Mouse (Mus musculus): ENCODE data around the gene Ggps1. TPM values are rescaled to one million over a fixed set of nuclear protein-coding genes. Genes with fewer than 3 reads are reported as not detected.
"Not testable (repeated sequence)": the region's sequence is repeated elsewhere in the genome, so short reads cannot be mapped to it uniquely, and the experiment has no call there.

The Ggps1 gene
- polyA plus RNA-seq, 1 experiment from 2014 or later = 50.2 TPM

DNA sequence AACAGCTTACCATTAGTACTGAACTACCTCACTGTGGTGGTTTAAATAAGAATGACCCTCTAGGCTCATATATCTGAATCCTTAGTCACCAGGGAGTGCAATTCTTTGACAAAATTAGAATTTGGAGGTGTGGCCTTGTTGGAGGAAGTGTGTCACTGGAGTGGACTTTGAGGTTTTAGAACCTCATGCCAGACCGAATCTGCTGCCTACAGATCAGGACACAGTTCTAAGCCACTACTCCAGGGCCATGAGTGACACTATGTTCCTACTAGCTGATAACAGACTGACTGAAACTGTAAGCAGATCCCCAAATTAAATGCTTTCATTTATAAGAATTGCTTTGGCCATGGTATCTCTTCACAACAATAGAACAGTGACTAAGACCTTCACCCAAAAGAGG is 13.4 kb downstream of the Ggps1 start:
- no peak overlapping the region for H3K4me2 ChIP-seq (ENCODE audit: low read depth, low read length)
- no peak overlapping the region for H3K4me3 ChIP-seq (ENCODE audit: low read depth, low read length)
- H3K9me3 ChIP-seq (ENCODE audit: control insufficient read depth, low read length) = no peaks in the 10 kb centered on the region
- no peak overlapping the region for H3K27ac ChIP-seq (replicated peaks; ENCODE audit: low read depth, low read length)
- H3K27me3 ChIP-seq (replicated peaks; ENCODE audit: control insufficient read depth, insufficient read depth, low read length) = no peaks in the 10 kb centered on the region
- no peak overlapping the region for H3K9ac ChIP-seq (ENCODE audit: low read depth, low read length)
- no peak for ATAC-seq (ENCODE audit: low read depth)
- H3K36me3 ChIP-seq (ENCODE audit: control insufficient read depth, insufficient read depth, low read length) = peaks cover 71% of the 10 kb centered on the region
- no peak for DNase-seq (ENCODE audit: low spot score)
- WGBS = 100% methylated on average over 1 of the region's 1 CpGs
- no peaks in the 10 kb centered on the region for H3K4me1 ChIP-seq (ENCODE audit: control insufficient read depth, insufficient read depth, low read length)

DNA sequence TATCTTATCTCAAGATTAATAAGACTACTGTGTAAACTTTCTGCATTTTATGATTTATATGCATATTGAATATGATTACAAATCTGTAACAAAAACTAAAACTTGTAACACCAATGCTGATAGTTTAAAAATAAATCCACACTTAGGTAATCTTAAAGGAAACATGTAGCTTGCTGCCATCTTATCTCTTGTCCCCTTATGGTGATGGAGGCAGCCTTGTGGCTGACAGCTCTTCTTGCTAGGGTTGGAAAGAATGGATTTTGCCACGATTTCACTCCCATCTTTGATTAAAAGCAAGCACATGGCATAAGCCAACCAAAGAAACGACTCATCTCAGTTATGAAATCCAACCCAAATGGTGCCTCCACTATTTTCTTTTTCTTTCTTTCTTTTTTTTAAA is 18.8 kb downstream of the Ggps1 start:
- H3K27me3 ChIP-seq (replicated peaks; ENCODE audit: control insufficient read depth, insufficient read depth, low read length) = no peaks in the 10 kb centered on the region
- ATAC-seq (ENCODE audit: low read depth) (no peak), DNase-seq (ENCODE audit: low spot score) (no peak)
- H3K9me3 ChIP-seq (ENCODE audit: control insufficient read depth, low read length) = no peaks in the 10 kb centered on the region
- no peak overlapping the region for H3K4me3 ChIP-seq (ENCODE audit: low read depth, low read length)
- no peak overlapping the region for H3K4me2 ChIP-seq (ENCODE audit: low read depth, low read length)
- H3K4me1 ChIP-seq (ENCODE audit: control insufficient read depth, insufficient read depth, low read length) = peaks cover 5% of the 10 kb centered on the region; the same call in 1 of the 2 replicates
- peaks cover 22% of the 10 kb centered on the region for H3K36me3 ChIP-seq (ENCODE audit: control insufficient read depth, insufficient read depth, low read length)
- WGBS = 81% methylated on average over 2 of the region's 2 CpGs
- H3K27ac ChIP-seq (replicated peaks; ENCODE audit: low read depth, low read length) = no peak overlapping the region
- H3K9ac ChIP-seq (ENCODE audit: low read depth, low read length) = no peak overlapping the region

- ATAC-seq (ENCODE audit: low read depth) (no peak), DNase-seq (ENCODE audit: low spot score) (no peak)
- no peak overlapping the region for H3K9ac ChIP-seq (ENCODE audit: low read depth, low read length)
- H3K4me3 ChIP-seq (ENCODE audit: low read depth, low read length) = no peak overlapping the region
- H3K4me2 ChIP-seq (ENCODE audit: low read depth, low read length) = no peak overlapping the region
- H3K9me3 ChIP-seq (ENCODE audit: control insufficient read depth, low read length) = no peaks in the 10 kb centered on the region
- H3K27me3 ChIP-seq (replicated peaks; ENCODE audit: control insufficient read depth, insufficient read depth, low read length) = no peaks in the 10 kb centered on the region
- H3K36me3 ChIP-seq (ENCODE audit: control insufficient read depth, insufficient read depth, low read length) = peaks cover 15% of the 10 kb centered on the region
- no peak overlapping the region for H3K27ac ChIP-seq (replicated peaks; ENCODE audit: low read depth, low read length)
- H3K4me1 ChIP-seq (ENCODE audit: control insufficient read depth, insufficient read depth, low read length) = peaks cover 6% of the 10 kb centered on the region; the same call in 1 of the 2 replicates
Observed at GRCm38 (mm10) chr13:14043851-14044250, 19.4 kb downstream of the Ggps1 start.

DNA sequence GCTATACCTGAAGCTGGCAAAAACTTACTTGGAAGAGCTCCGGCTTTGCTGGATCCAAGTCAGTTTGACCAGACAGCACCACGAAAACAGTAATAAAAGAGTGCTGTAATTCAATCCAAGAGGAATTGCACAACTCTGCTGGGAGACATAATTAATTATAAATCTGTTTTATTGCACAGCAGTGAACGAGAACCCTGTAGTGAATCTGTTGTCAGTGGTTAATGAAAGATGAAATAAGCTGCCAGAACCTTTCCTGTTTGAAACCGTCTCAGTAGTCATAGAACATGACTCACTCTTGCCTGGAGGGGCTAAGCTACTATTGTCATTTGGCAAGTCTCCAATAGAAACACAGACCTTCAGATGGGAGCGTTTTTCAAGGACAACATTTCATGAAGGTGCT is 23.1 kb downstream of the Ggps1 start:
- no peaks in the 10 kb centered on the region for H3K27me3 ChIP-seq (replicated peaks; ENCODE audit: control insufficient read depth, insufficient read depth, low read length)
- H3K36me3 ChIP-seq (ENCODE audit: control insufficient read depth, insufficient read depth, low read length) = no peaks in the 10 kb centered on the region
- H3K4me2 ChIP-seq (ENCODE audit: low read depth, low read length) = peak overlapping the region; percentile 65
- DNase-seq (ENCODE audit: low spot score) = peak; percentile 80
- no peaks in the 10 kb centered on the region for H3K9me3 ChIP-seq (ENCODE audit: control insufficient read depth, low read length)
- H3K4me1 ChIP-seq (ENCODE audit: control insufficient read depth, insufficient read depth, low read length) = peaks cover 11% of the 10 kb centered on the region
- H3K9ac ChIP-seq (ENCODE audit: low read depth, low read length) = peak overlapping the region; percentile 89
- peak overlapping the region; percentile 98; the same call in 1 of the 2 replicates for H3K27ac ChIP-seq (replicated peaks; ENCODE audit: low read depth, low read length)
- 36% methylated on average over 5 of the region's 5 CpGs for WGBS
- H3K4me3 ChIP-seq (ENCODE audit: low read depth, low read length) = peak overlapping the region; percentile 72
- ATAC-seq (ENCODE audit: low read depth) = peak; percentile 1; the same call in 1 of the 2 replicates

- peak within 1 kb of the TSS; percentile 98 for H3K27ac ChIP-seq (replicated peaks; ENCODE audit: low read depth, low read length)
- no peaks in the 10 kb centered on the region for H3K36me3 ChIP-seq (ENCODE audit: control insufficient read depth, insufficient read depth, low read length)
- H3K27me3 ChIP-seq (replicated peaks; ENCODE audit: control insufficient read depth, insufficient read depth, low read length) = no peaks in the 10 kb centered on the region
- peak within 1 kb of the TSS; percentile 72 for H3K4me3 ChIP-seq (ENCODE audit: low read depth, low read length)
- 1% methylated on average over 29 of the region's 35 CpGs for WGBS
- DNase-seq (ENCODE audit: low spot score) (peak; percentile 96), ATAC-seq (ENCODE audit: low read depth) (peak; percentile 98)
- peak within 1 kb of the TSS; percentile 89 for H3K9ac ChIP-seq (ENCODE audit: low read depth, low read length)
- peaks cover 11% of the 10 kb centered on the region for H3K4me1 ChIP-seq (ENCODE audit: control insufficient read depth, insufficient read depth, low read length)
- no peaks in the 10 kb centered on the region for H3K9me3 ChIP-seq (ENCODE audit: control insufficient read depth, low read length)
- H3K4me2 ChIP-seq (ENCODE audit: low read depth, low read length) = peak within 1 kb of the TSS; percentile 79
Observed at GRCm38 (mm10) chr13:14039292-14039965, 23.9 kb downstream of the Ggps1 start, which contains the start of gene Tbce. TSS of gene Tbce (minus strand) at chr13:14039638.

DNA sequence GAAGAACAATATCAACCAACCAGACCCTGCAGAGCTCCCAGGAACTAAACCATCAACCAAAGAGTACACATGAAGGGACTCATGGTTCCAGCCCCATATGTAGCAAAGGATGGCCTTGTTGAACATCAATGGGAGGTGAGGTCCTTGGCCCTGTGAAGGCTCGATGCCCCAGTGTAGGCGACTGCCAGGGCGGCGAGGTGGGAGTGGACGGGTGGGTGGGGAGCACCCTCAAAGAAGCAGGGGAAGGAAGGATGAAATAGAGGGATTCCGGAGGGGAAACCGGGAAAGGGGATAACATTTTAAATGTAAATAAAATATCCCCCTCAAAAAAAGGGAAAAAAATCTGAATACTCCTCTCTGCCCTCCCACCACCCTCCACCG is 24.4 kb downstream of the Ggps1 start:
- no peaks in the 10 kb centered on the region for H3K27me3 ChIP-seq (replicated peaks; ENCODE audit: control insufficient read depth, insufficient read depth, low read length)
- WGBS = 1% methylated on average over 8 of the region's 8 CpGs
- H3K4me3 ChIP-seq (ENCODE audit: low read depth, low read length) = peak overlapping the region; percentile 72
- no peaks in the 10 kb centered on the region for H3K9me3 ChIP-seq (ENCODE audit: control insufficient read depth, low read length)
- peak overlapping the region; percentile 89 for H3K9ac ChIP-seq (ENCODE audit: low read depth, low read length)
- peaks cover 11% of the 10 kb centered on the region for H3K4me1 ChIP-seq (ENCODE audit: control insufficient read depth, insufficient read depth, low read length)
- peak; percentile 17 for ATAC-seq (ENCODE audit: low read depth)
- no peaks in the 10 kb centered on the region for H3K36me3 ChIP-seq (ENCODE audit: control insufficient read depth, insufficient read depth, low read length)
- peak overlapping the region; percentile 98 for H3K27ac ChIP-seq (replicated peaks; ENCODE audit: low read depth, low read length)
- DNase-seq (ENCODE audit: low spot score) = no peak
- H3K4me2 ChIP-seq (ENCODE audit: low read depth, low read length) = peak overlapping the region; percentile 79

DNA sequence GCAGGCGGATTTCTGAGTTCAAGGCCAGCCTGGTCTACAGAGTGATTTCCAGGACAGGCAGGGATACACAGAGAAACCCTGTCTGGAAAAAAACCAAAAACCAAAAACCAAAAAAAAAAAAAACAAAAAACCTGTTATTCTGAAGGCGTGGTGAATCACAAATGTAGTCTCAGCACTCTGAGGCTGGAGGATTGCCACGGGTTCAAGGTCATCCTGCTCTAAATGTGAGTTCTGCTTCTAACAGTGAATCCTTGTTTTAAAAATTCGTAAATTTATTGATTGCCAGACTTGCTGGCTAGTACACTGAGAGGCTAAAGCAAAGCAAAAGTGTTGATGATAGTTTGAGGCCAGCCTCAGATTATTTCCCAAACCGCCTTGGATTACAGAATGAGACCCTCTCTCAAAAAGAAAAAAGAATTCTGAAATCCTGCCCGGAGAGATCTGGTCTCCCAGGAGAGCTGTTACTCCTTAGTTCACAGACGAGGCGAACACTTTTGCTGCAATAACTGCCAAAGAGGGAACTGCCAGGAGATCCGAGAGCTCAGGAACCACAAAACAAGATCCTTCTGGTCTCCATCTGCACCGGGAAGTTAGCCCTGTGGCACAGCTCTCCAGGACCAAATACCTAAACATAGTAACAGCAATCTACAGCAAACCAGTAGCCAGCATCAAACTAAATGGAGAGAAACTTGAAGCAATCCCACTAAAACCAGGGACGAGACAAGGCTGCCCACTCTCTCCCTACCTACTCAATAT is 27.2 kb downstream of the Ggps1 start:
- H3K27ac ChIP-seq (replicated peaks; ENCODE audit: low read depth, low read length) = no peak overlapping the region
- WGBS = 92% methylated on average over 11 of the region's 11 CpGs

GRCm38 (mm10) chr13:14035352-14035751 is 27.9 kb downstream of the Ggps1 start:
- H3K9ac ChIP-seq (ENCODE audit: low read depth, low read length); H3K36me3 ChIP-seq (ENCODE audit: control insufficient read depth, insufficient read depth, low read length); H3K27me3 ChIP-seq (replicated peaks; ENCODE audit: control insufficient read depth, insufficient read depth, low read length); H3K27ac ChIP-seq (replicated peaks; ENCODE audit: low read depth, low read length); DNase-seq (ENCODE audit: low spot score); H3K4me3 ChIP-seq (ENCODE audit: low read depth, low read length); H3K4me2 ChIP-seq (ENCODE audit: low read depth, low read length); H3K9me3 ChIP-seq (ENCODE audit: control insufficient read depth, low read length); H3K4me1 ChIP-seq (ENCODE audit: control insufficient read depth, insufficient read depth, low read length); ATAC-seq (ENCODE audit: low read depth): not testable (repeated sequence)
- 93% methylated on average over 3 of the region's 3 CpGs for WGBS

More for the DNA sequence above, 27.2 kb downstream of the Ggps1 start:
- no peak for DNase-seq (ENCODE audit: low spot score)
- no peak overlapping the region for H3K4me3 ChIP-seq (ENCODE audit: low read depth, low read length)
- no peak for ATAC-seq (ENCODE audit: low read depth)
- H3K4me1 ChIP-seq (ENCODE audit: control insufficient read depth, insufficient read depth, low read length) = peaks cover 11% of the 10 kb centered on the region
- no peak overlapping the region for H3K9ac ChIP-seq (ENCODE audit: low read depth, low read length)
- no peaks in the 10 kb centered on the region for H3K36me3 ChIP-seq (ENCODE audit: control insufficient read depth, insufficient read depth, low read length)
- H3K27me3 ChIP-seq (replicated peaks; ENCODE audit: control insufficient read depth, insufficient read depth, low read length) = no peaks in the 10 kb centered on the region
- H3K9me3 ChIP-seq (ENCODE audit: control insufficient read depth, low read length) = no peaks in the 10 kb centered on the region
- no peak overlapping the region for H3K4me2 ChIP-seq (ENCODE audit: low read depth, low read length)

DNA sequence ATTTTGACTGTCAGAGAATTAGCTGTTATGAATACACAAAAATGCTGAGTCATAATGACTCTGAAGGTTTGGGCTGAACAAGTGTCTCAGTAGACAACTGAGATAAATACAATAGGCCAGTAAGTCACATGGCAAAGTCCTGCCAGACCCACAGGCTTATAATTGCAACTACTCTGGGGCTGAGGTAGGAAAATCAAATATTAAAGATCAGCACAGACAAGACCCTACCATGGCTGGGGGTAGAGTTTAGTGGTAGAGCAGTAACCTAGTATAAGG is 29.3 kb downstream of the Ggps1 start:
- DNase-seq (ENCODE audit: low spot score) = no peak
- Histone ChIP-seq H3K9ac (ENCODE audit: low read depth, low read length) (no peak overlapping the region), H3K4me3 (ENCODE audit: low read depth, low read length) (no peak overlapping the region), H3K27ac (replicated peaks; ENCODE audit: low read depth, low read length) (no peak overlapping the region), H3K4me1 (ENCODE audit: control insufficient read depth, insufficient read depth, low read length) (peaks cover 6% of the 10 kb centered on the region), H3K9me3 (ENCODE audit: control insufficient read depth, low read length) (no peaks in the 10 kb centered on the region), H3K27me3 (replicated peaks; ENCODE audit: control insufficient read depth, insufficient read depth, low read length) (no peaks in the 10 kb centered on the region), H3K36me3 (ENCODE audit: control insufficient read depth, insufficient read depth, low read length) (peaks cover 5% of the 10 kb centered on the region), H3K4me2 (ENCODE audit: low read depth, low read length) (no peak overlapping the region)
- no peak for ATAC-seq (ENCODE audit: low read depth)
